Comparison of ENCODE assay signal across 8 mouse cellular contexts in genomic region chr7:25076663-25077413, GRCm38 (mm10). TPM values are rescaled to one million over a fixed set of nuclear protein-coding genes. Genes with fewer than 3 reads are reported as not detected.
A peak's percentile ranks its signal among the peaks of the same experiment; 100 is the strongest.
DNase-seq lines count a peak whose midpoint lies in the region; ATAC-seq lines count a peak whose summit lies in the region.

No protein-coding gene starts in this region.

- no peaks in the 10 kb centered on the region for H3K27me3 ChIP-seq in lung, embryonic 16.5 days (ENCODE audit: control insufficient read depth, insufficient read depth, low read depth, low read length)

- H3K36me3 ChIP-seq in lung, embryonic 16.5 days (ENCODE audit: control insufficient read depth, insufficient read depth, low read length) = peaks cover 25% of the 10 kb centered on the region

- H3K9me3 ChIP-seq in lung, embryonic 16.5 days (ENCODE audit: control insufficient read depth, low read length) = no peaks in the 10 kb centered on the region

- peak overlapping the region; percentile 90 for H3K4me2 ChIP-seq in lung, embryonic 16.5 days (ENCODE audit: low read depth, low read length)

- WGBS in lung, embryonic 16.5 days = under 1% methylated on average over 56 of the region's 56 CpGs

- peak overlapping the region; percentile 94 for H3K4me3 ChIP-seq in lung, embryonic 16.5 days (ENCODE audit: low read length)

- peak; percentile 95 to 97 for ATAC-seq in hematopoietic stem cell, adult 5-6 weeks (replicated peaks in 1 of 2; ENCODE audit: insufficient read depth in 1 of 2, low FRiP score in 2 of 2, low TSS enrichment in 1 of 2, low read depth in 1 of 2, poor library complexity in 2 of 2, severe bottlenecking in 2 of 2)
- ATAC-seq in lung, embryonic 16.5 days (ENCODE audit: low read depth) = peak; percentile 98

- peaks cover 24% of the 10 kb centered on the region for H3K4me1 ChIP-seq in lung, embryonic 16.5 days (replicated peaks; ENCODE audit: control insufficient read depth, insufficient read depth, low read length)

- peak overlapping the region; percentile 99 for H3K9ac ChIP-seq in lung, embryonic 16.5 days (ENCODE audit: low read length)

- DNase-seq in MEL-GATA-1-ER (ENCODE audit: extremely low read depth, low read depth) = peak; percentile 99
- DNase-seq in cerebellum, adult 8-10 months = peak; percentile 95
- DNase-seq in forelimb bud, embryonic 11.5 days (ENCODE audit: low read depth, low spot score) = peak; percentile 99
- peak; percentile 92 for DNase-seq in layer of hippocampus, adult 9-10 months (ENCODE audit: low spot score)
- DNase-seq in ovary, postnatal 10 days (ENCODE audit: low spot score) = peak; percentile 82
- DNase-seq in thymus, postnatal 10 days (ENCODE audit: low spot score in 2 of 2) = peak; percentile 94 to 98

- peak overlapping the region; percentile 96 for H3K27ac ChIP-seq in lung, embryonic 16.5 days (ENCODE audit: low read length)

RNA-seq across cellular contexts. Expression of gene Zfp574, which starts 4.5 kb away (rescaled TPM):
- 6.3 and 6.6 TPM in 2 replicates for total RNA-seq in hematopoietic stem cell, adult 5-6 weeks (2017)
- polyA plus RNA-seq in lung, embryonic 16.5 days (2015; fragmentation: Nextera tagmentation; extraction: Ambion mirVana) = 28.9 and 30.5 TPM in 2 replicates

RNA-seq across cellular contexts. Expression of gene Grik5, which starts 4.7 kb away (rescaled TPM):
- total RNA-seq in hematopoietic stem cell, adult 5-6 weeks (2017) = 11.4 and 36.2 TPM in 2 replicates
- 3.5 and 3.6 TPM in 2 replicates for polyA plus RNA-seq in lung, embryonic 16.5 days (2015; fragmentation: Nextera tagmentation; extraction: Ambion mirVana)

Comparison
In these comparisons a context has a peak if more than half of its experiments do, and no peak if none do; other contexts are left out.
1. Peak in every context shown above with its lines: DNase-seq, ATAC-seq, H3K4me3 ChIP-seq and H3K27ac ChIP-seq.